Mouse (Mus musculus) layer of hippocampus, adult 11-12 months (tissue): Measurements from ENCODE around the gene Adamts20.
A peak's percentile ranks its signal among the peaks of the same experiment; 100 is the strongest.
"Not testable (repeated sequence)": the region's sequence is repeated elsewhere in the genome, so short reads cannot be mapped to it uniquely, and the experiment has no call there.

ENCODE experiments used
- DNase-seq: peaks from one replicate; pipeline ENCODE4 v3.0.0; 2022; ENCODE audit warnings: low spot score

The Adamts20 gene

GRCm38 (mm10) chr15:94444437-94445136, 20.6 kb downstream of the Adamts20 start:
- no peak for DNase-seq

- no peak for DNase-seq
These were observed 21.2 kb downstream of the Adamts20 start for GRCm38 (mm10) chr15:94444043-94444436.

- no peak for DNase-seq
These were observed 22.2 kb downstream of the Adamts20 start for GRCm38 (mm10) chr15:94443025-94443424.

- no peak for DNase-seq
These were observed 29.7 kb downstream of the Adamts20 start for GRCm38 (mm10) chr15:94435532-94435931.

- peak; percentile 49 for DNase-seq
These were observed 34.4 kb downstream of the Adamts20 start for GRCm38 (mm10) chr15:94430681-94431405.

GRCm38 (mm10) chr15:94428726-94429125, 36.5 kb downstream of the Adamts20 start:
- no peak for DNase-seq

GRCm38 (mm10) chr15:94427482-94428214, 37.6 kb downstream of the Adamts20 start:
- DNase-seq: no peak

GRCm38 (mm10) chr15:94420526-94420925, 44.7 kb downstream of the Adamts20 start:
- DNase-seq: no peak

- no peak for DNase-seq
These were observed 46.1 kb downstream of the Adamts20 start for GRCm38 (mm10) chr15:94419167-94419566.

- DNase-seq: no peak
These were observed 46.8 kb downstream of the Adamts20 start for GRCm38 (mm10) chr15:94418427-94418826.

- DNase-seq: no peak
These were observed 47.7 kb downstream of the Adamts20 start for GRCm38 (mm10) chr15:94417216-94418155.

GRCm38 (mm10) chr15:94409832-94410231, 55.4 kb downstream of the Adamts20 start:
- DNase-seq: peak; percentile 75

GRCm38 (mm10) chr15:94406364-94406763, 58.9 kb downstream of the Adamts20 start:
- no peak for DNase-seq

- DNase-seq: peak; percentile 88
These were observed 61.1 kb downstream of the Adamts20 start for GRCm38 (mm10) chr15:94404071-94404545.

GRCm38 (mm10) chr15:94403461-94404070, 61.7 kb downstream of the Adamts20 start:
- no peak for DNase-seq

- no peak for DNase-seq
These were observed 62.2 kb downstream of the Adamts20 start for GRCm38 (mm10) chr15:94403018-94403417.

GRCm38 (mm10) chr15:94392737-94393136, 72.5 kb downstream of the Adamts20 start:
- no peak for DNase-seq

- DNase-seq: not testable (repeated sequence)
These were observed 75.1 kb downstream of the Adamts20 start for GRCm38 (mm10) chr15:94390127-94390526.

- peak; percentile 15 for DNase-seq
These were observed 85.8 kb downstream of the Adamts20 start for GRCm38 (mm10) chr15:94379425-94379824.

- DNase-seq: peak; percentile 39
These were observed 92.7 kb downstream of the Adamts20 start for GRCm38 (mm10) chr15:94372548-94372947.

GRCm38 (mm10) chr15:94349052-94349451, 116.2 kb downstream of the Adamts20 start:
- peak; percentile 12 for DNase-seq
